Mouse (Mus musculus) adrenal gland, adult 8-10 months (tissue): ENCODE results near the gene Ctu2. TPM values are rescaled to one million over a fixed set of nuclear protein-coding genes. Genes with fewer than 3 reads are reported as not detected.

Experiments used
- DNase-seq: peaks from one replicate; pipeline ENCODE4 v3.0.0; 2022
- total RNA-seq, 4 experiments: library from RNA; stranded (reverse); gene quantifications; 2 replicates each; pipeline ENCODE4 v1.2.4; 2022

Ctu2 gene
- 10 to 100 TPM; 25.8 to 28.5 (median 26.2) TPM for total RNA-seq

DNA sequence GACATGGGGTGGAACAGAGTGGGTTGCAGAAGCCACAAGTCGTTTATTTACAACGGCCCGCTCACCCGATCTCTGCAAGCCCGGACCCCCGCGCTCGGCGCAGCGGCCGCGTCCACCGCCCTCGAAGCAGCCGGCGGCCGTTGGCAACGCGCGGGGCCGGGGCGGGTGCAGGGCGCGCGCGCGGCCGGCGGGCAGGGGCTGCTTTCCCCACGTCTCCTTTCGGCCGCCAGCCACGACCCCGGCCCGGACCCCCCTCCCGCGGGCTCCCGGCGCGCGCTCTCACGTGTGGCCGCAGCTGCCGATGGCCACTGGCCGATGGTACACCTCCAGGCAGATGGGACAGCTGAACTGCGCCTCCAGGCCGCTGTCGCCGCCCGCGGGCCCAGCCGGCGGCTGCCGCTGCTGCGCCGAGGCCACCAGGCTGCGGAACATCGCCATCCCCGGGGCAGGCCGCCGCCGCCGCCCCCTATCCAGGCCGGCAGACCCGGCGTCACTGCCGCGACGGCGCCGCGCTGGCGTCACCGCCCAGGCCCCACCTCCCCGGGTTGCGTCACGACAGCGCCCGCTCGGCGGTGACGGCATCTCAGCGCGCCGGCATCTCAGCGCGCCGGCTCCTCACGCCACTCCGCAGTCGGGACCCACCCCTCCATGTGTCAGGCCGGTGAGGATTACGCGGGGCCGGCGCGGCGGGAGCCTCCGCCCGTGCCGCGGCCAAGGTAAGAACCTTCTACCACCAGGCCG is at the start of gene Ctu2, which contains the start of gene Rnf166:
Gene Ctu2 (plus strand): TSS at position 564 of the 741 bp plus-strand sequence.
Gene Rnf166 (minus strand): TSS at position 485 of the 741 bp plus-strand sequence.
- peak; percentile 81 for DNase-seq

GRCm38 (mm10) chr8:122426145-122426544 is 49.8 kb upstream of the Ctu2 start:
- no peak for DNase-seq

DNA sequence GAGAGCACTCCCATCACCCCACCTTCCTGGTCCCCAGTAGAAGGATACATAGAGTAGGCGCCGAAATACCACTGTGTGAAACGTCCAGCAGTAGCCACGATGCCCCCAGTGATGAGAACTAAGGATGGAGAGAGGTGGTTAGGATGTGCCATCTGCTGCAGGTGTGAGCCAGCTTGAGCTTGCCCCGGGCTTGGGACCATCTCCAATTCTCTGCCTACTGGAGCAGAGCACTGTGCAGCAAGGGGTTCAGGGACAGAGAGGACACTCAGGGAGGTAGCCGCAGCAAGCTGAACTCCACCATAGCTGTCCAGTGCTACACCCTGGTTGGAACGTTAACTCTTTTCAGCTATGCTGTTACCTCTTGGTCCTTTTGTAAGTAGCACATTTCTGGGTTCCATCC is 48.3 kb upstream of the Ctu2 start:
- DNase-seq, result no peak

DNA sequence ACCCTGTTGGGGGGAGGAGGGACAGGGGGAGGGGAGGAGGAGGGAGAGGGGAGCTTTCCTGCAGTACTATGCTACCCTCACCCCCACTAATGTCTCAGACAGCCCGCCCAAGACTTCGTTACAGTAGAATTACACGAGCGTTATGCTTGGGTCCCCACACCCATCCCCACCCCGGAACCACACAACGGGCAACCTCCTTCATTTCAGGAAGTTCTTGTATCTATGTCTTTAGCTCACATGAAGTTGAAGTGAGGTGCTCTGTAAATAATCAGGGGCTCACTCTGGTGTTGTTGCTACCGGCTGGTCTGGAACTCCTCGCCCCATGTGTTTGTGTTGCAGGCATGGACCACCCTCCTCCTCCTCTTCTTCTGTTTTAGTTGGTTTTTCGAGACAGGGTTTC is 47.8 kb upstream of the Ctu2 start:
- no peak for DNase-seq

GRCm38 (mm10) chr8:122430058-122430636 is 45.8 kb upstream of the Ctu2 start:
- DNase-seq, result no peak

DNA sequence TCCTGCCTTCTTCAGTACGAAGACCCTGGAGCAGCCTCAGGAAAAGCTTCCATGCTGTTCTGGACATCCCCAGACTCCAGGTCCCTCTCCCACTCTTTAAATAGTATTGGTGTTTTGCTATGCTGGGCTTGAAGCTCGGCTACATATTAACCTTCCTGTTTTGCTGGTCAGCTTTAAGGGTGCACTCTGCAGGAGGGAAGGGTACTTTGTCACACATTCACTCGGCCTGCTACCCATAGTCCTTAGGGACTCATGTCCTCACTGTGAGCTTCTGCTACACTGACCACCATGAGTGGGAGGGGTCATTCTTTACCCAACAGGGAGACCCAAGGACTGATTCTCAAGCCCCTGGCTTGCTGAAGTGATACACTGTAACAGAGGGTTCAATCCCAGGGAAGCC is 45.3 kb upstream of the Ctu2 start:
- DNase-seq, result no peak

- DNase-seq, result no peak
Measured at GRCm38 (mm10) chr8:122431694-122432442, 44.1 kb upstream of the Ctu2 start.

- peak; percentile 50 for DNase-seq
Measured at GRCm38 (mm10) chr8:122432443-122433268, 43.3 kb upstream of the Ctu2 start, which contains the start of gene Cyba. Gene Cyba (minus strand): TSS chr8:122432930.

DNA sequence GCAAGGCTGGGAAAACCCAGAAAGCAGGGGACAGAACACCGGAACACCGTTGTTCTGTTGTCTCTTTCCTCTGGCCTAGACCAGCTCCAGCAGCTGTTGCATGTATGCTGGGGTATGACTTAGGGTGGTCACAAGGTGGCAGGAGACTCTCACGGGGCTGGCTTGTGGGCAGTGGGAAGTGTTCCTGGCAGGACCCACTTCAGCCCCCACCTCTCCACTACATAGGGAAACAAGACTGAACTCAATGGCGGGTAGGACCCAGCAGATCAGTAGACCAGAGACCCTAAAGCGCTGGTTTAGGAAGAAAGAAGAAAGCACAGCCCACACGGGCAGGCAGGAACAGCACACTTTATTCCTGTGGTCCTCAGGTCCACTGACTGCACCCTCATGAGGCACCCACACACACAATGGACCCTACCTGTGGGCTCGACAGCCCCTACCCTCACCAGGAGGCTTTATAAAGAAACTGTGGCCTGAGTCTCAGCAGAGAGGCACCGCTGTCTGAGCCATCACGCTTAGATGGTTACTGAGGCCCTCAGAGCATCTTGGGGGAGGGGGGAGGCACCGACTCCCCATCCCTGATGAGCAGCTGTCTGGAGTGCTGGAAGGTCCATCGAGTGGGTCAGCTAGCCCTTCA is 42.6 kb upstream of the Ctu2 start:
- no peak for DNase-seq

DNA sequence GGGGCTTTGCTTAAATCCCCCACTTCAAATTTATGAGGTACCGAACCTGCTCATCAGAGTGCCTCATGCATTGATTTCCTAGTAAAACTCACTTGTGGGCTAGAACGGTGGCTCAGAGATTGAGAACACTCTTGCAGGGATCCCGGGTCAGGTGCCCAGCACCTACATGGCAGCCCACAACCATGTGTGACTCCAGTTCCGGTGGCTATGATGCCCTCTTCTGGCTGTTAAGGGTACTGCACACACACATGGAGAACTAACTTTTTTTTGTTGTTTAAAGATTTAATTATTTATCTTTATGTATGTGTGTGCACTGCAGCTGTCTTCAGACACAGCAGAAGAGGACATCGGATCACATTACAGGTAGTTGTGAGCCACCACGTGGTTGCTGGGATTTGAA is 40.6 kb upstream of the Ctu2 start:
- no peak for DNase-seq

- no peak for DNase-seq
Measured at GRCm38 (mm10) chr8:122436146-122436545, 39.8 kb upstream of the Ctu2 start.

DNA sequence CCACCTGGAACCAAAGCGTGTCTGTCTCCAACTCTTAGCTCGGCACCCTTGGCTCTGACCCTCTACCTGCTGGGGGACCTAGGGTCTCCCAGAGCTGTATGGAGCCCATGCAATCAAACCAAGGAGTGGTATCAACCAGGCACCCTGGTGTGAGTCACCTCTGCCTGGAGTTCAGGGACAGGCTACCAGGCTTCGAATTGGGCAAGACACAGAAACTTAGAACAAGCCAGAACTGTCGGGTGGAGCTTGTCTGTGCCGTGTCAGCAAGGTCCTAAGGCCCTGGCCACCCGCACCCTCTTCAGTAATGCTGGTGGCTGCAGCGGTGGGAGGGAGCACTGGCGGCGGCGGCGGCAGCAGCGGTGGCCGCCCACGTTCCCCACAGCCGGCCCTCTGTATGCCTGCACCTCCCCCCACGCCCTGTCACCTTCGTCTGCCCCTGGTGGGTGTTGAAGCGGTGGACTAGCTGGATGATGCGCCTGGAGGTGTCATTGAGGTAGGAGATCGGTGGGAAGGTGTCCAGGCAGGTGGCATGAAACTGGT is 39.3 kb upstream of the Ctu2 start:
- no peak for DNase-seq

GRCm38 (mm10) chr8:122437708-122438331 is 38.1 kb upstream of the Ctu2 start:
- DNase-seq, result no peak

DNA sequence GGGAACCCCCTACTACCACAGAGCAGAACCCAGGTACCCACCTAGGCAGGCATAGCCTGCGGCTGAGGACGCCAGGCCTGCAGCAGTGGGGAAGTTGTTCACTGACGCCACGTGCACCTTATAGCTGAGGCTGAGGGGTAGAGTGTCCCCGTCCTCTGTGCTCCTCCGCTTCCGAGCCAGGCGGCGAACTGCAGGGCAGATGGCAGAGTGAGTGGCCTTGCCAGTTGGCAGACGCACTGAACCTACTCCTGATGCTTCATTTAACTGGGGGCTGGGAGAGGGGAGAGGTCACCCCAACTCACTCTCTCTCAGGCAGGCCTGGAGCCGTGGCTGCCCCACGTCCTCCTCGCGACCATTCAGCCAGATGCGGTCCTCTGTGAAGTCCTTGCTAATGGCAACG is 36.6 kb upstream of the Ctu2 start:
- no peak for DNase-seq

DNA sequence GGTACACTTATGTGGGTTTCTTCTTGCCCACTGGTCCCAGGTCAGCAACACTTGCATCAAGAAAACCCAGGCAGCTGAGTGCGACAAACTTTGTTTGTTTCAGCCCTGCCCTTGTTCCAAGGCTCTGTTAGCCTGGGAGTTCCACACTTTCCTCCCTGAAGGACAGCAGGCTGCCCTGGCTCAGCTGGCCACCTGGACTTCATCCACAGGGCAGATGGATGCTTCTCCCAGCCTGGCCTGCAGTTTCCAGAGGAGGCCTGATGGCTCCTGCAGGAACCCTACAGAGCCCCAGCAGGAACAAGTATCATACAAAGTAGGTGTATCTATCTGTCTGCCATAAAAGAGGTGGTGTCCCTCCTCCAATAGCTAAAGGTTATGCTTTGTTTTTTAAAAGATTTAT is 34.6 kb upstream of the Ctu2 start:
- no peak for DNase-seq

- no peak for DNase-seq
Measured at GRCm38 (mm10) chr8:122442356-122442755, 33.6 kb upstream of the Ctu2 start.

GRCm38 (mm10) chr8:122442781-122443180 is 33.2 kb upstream of the Ctu2 start:
- DNase-seq, result no peak

DNA sequence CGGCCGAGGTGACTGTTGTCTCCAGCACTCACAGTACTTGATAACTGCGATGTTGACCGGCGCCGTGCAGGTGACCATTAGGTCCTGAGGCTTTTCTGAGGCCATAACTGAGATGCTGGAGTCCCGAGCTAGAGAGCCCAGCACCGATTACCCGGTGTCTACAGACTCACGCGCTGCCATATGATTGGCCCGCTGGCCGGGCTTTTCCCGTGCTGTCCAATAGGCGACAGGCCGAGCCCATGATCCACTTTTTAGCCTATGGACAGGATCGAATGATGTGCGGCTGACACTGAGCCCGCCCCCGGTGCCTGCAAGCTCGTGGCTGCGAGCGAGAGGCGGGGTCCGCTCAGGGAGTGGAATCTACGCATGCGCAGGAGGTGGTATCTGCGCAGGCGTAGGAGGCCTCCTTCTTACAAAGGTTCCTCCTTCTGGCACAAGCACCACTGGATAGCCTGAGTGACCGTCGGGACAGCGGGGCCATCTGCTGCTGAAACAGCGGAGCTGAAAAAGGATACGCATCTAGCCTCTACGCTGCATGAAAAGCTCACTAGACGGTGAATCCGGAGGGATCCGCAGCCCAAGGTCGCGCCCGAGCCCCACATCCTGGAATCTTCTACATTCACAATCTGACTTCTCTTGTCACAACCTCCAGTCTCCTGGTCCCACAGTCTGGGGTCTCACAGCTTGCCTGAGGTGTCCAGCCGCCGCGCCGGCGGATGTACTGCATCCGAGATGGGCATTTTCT is 32.5 kb upstream of the Ctu2 start, which contains the start of gene Mvd:
Gene Mvd (minus strand): TSS at position 161 of the 745 bp plus-strand sequence.
- peak; percentile 100 for DNase-seq

GRCm38 (mm10) chr8:122444058-122444748 is 31.7 kb upstream of the Ctu2 start:
- DNase-seq, result peak; percentile 81

- DNase-seq, result no peak
Measured at GRCm38 (mm10) chr8:122445203-122445602, 30.7 kb upstream of the Ctu2 start.
